Mouse (Mus musculus): ENCODE data around the gene Usp27x.

Usp27x gene

DNA sequence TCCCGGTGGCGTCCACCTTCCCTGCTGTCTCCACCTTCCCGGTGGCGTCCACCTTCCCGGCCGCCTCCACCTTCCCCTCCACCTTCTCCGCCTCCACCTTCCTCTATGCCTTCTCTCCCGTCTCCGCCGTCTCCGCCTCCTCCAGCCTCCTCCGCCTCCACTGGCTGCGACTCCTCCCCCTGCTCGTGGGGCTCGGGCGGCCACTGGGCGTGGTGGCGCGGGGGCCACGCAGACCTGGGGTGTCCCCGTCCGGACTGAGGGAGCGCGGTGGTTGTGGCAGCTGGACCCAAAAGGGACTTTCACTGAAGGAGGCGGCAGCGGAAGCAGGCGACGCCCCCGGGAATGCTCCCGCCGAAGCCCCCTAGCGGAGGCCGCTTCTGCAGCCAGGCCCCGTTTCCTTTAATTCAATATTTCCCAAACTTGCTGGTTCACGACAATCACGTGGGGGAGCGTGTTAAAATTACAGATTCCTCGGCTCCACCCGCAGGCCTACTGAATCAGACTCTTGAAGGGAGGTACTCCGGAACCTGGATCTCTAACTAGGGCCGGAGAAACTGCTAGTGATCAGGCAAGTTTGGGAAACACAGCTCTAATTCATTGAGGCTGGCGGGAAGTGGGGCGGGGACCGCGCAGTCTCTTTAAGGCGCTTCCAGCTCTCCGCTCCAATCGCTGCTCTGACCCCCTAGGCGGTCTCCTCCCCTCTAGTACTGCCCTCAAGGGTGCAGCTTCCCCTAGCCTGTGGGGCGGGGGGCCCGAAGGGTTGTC is at the start of gene Usp27x:
TSS of gene Usp27x (minus strand) at position 115 of the 765 bp plus-strand sequence.
- peak; percentile 78 for DNase-seq

DNA sequence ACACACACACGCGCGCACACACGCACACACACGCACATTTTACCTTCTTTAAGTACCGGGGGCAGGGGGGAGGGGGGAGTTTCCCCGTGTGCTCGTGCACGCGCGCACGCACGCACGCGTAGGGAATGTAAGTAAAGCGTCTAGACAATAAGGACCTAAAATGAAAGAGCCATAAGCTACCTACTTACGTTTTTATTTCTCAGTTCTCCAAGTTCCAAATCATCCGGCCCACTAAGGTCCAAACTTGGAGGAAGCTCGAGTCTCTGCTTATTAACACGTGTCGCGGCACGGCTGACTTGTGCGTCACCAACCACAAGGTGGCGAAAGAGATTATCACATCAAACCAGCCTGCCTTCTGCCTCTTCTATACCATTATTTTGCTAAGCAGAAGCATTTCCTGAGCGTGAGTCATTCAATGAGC is 47.1 kb upstream of the Usp27x start:
- DNase-seq, result peak; percentile 67

DNA sequence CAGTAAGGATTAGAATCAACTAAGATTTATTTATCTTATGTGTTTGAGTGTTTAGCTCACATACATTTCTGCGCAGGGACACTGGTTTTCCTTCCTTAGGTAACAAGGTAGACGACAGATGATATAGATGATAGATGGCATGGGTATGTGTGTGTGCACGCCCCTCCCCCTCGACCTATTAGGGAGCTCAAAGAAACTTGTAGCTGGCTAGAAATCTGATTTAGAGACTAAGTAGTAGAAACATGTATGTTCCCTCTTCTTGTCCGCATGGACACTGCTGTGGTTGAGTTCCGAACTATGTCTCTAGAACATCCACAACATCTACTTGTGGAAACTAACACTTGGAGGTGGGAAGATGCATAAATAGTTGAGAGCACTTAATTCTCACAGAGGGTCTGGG is 46.5 kb upstream of the Usp27x start:
- no peak for DNase-seq

DNA sequence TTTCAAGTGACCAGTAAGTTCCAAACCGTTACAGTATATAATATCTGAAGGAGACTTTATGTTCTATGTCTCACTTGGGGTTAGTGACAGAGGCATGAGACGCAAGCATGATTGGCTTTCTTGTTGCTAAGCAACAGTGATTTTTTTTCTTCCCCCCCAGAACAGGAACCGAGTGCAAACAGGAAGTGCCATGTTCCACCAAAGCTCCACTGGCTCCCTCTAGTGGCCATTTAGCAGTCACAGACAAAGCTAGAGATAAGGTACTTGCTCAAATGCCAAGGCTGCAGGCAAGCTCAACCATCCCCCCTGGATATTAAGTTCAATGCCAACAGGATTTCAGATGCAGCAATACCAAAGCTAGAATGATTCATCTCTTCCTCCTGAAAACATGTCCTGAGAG is 45.4 kb upstream of the Usp27x start:
- DNase-seq, result peak; percentile 47

DNA sequence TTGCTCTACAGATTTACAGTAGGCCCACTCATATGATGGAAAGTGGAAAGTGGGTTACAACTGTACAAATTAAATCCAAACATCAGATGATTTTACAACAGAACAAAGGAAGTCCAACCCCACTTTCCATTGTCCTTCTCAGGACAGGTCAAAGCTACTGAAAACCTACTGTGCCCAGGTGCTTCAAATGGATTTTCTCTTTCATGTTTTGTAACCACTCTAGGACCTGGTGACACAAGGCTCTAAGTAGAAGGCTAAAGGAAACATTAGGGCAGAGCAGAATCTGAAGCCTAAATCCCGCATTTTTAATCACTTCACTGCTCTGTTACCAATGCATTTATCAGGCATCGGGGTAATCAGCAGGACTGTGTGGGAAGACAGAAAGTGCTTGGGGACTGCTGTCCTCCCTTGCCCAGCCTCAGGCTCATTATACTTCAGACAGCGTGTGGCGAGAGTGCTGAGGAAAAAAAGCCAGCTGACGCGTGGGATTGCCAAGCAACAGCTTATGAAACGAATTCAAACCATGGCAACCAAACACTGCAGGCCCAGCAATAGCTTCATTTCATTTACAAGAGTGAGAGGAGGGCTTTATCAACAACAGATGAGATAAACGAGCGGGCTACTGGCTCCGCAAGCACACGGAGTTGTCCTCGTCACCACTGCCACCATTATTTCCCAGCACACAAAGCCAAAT is 40.7 kb upstream of the Usp27x start:
- peak; percentile 70 for DNase-seq

DNA sequence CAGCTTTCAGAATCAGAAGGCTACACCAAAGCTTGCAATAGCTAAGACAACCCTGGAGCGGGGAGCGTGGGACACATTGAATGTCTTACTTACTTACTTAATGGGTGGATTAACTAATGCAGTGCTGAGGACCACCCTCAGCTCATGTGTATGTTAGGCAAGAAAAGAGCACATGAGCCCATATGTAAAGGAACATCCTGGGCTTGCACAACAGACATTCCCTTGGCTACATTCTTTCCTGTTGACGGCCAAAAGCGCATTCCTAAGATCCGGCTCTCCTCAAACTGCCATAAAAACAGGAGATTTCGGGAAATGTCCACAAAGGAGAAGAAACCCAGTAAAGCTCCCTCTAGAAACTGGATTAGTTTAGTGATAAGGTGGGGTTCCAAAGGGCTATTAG is 39.7 kb upstream of the Usp27x start:
- DNase-seq, result no peak

DNA sequence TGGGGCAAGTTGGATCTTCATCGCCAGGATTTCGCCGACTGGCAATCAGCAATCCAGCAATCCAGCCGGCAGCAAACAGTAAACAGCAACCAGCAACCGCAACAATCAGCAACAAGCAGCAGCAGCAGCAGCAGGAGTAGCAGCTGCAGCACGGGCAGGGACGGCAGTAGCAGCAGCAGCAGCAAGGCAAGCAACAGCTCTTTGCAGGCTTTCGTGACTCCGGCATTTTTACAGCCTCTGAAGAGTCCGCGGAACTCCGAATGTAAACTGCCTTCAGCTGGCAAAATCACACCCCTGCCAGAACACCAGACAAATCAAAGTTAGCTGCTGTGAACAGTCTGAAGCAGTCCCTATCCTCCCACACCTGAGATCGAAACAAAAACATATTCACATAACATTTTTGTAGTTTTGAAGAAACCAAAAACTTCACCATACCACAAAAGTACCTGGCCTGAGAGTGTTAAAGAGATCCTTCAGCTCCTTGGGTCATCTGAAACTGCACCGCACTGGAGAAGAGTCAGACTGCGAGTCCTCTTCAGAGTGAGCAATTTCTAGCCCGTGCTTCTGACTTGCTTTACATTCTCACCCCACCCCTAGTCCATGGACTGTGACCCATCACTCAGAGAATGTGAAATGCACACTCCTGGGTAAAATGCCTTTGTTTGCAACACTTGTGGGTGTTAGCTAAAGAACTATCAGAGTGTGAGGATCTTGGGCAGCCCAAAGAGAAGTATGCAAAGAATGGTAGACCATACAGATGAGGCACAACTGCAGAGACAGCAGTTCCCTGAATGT is 36.8 kb upstream of the Usp27x start:
- no peak for DNase-seq

DNA sequence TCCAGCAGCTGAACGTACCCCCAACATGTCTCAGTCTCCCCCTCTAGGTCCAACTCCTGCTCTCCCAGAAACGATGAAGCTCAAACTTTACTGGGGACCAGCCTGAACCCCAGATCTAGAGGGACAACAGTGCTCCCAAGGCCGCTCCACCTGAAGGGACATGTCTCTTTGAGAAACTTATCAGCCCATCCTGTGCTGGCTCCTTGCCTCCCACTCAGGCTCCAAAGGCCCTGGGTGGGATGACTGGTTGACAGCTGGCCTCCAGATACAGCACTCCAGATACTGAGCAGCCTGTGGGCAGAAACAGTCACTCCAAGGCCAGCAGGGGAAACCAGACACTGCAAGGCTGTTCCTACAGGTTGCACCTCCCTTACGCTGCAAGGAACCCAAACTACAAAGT is 956 bp upstream of the Usp27x start:
- DNase-seq, result no peak

DNA sequence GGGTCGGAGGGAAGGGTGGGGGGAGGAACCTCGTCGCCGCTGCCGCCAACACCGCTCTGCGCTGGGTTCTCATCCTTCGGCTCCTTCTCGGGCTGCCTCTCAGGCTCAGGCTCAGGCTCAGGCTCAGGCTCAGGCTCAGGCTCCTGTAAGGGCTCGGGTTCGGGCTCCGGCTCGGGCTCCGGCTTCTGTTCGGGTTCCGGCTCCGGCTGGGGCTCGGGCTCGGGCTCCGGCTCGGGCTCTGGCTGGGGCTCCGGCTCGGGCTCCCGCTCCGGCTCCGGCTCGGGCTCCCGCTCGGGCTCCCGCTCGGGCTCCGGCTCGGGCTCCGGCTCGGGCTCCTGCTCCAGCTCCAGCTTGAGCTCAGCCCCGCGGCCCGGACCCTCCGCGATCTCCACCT is 311 bp downstream of the Usp27x start:
- no peak for DNase-seq

DNA sequence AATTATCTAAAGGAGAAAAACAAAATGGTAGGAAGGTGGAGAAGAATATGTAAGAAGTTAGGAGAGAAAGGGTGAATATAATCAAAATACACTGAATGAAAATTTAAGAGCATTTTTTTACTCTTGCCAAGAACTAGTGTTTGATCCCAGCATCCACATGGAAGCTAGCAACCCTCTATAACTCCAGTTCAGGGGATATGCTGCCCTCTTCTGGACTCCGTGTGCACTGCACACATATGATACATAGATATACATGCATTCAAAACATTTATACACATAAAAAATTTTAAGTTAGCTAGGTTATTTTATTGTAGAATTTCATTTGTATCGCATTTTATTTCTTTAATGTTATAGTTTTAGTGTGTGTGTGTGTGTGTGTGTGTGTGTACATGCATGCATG is 50.2 kb downstream of the Usp27x start:
- DNase-seq, result no peak

DNA sequence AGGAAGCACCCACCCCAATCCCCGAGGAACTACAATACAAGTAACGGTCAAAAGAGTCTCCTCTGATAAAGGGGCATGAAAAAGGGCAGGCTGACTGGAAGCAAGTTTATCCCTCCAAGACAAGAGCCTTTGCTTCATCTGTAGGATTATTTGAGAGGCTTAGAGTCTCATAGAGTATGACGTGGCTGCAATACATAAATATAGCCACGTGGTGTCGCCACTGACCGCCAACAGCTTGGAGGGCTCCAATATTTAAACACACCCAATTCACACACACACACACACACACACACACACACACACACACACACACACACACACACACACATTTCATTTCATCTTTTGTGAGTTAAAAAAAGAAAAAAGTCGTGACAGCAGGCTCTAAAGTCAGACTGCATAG is 53.3 kb downstream of the Usp27x start:
- peak; percentile 47 for DNase-seq
